Mouse (Mus musculus) neural tube, embryonic 11.5 days (tissue): ENCODE results near the gene Eif5a. TPM values are rescaled to one million over a fixed set of nuclear protein-coding genes. Genes with fewer than 3 reads are reported as not detected.
A peak's percentile ranks its signal among the peaks of the same experiment; 100 is the strongest.

Experiments
- ATAC-seq: fragments of 200-750 bp; cut with Nextera tagmentation; 2 replicates; pipeline ENCODE4 v1.8.0; 2017; ENCODE audit warnings: moderate number of reproducible peaks, mild to moderate bottlenecking, moderate TSS enrichment, moderate library complexity; ENCODE audit not compliant: insufficient read depth, low FRiP score, low TSS enrichment
- DNase-seq: peaks from one replicate; pipeline ENCODE4 v3.0.0-alpha.2; 2015; ENCODE audit warnings: low spot score
- H3K27ac ChIP-seq: fragments of 300-500 bp; sonication (generic); 2 replicates; pipeline ENCODE4 v1.5.1; 2014; ENCODE audit warnings: low read depth, mild to moderate bottlenecking, low read length
- H3K27me3 ChIP-seq: fragments of 300-500 bp; sonication (generic); 2 replicates; pipeline ENCODE4 v1.6.1; 2014; ENCODE audit warnings: mild to moderate bottlenecking, low read length, mixed read lengths; ENCODE audit not compliant: control insufficient read depth, insufficient read depth
- H3K36me3 ChIP-seq: fragments of 300-500 bp; sonication (generic); 2 replicates; pipeline ENCODE4 v1.6.1; 2014; ENCODE audit warnings: mild to moderate bottlenecking, low read length, moderate library complexity, mixed read lengths; ENCODE audit not compliant: control insufficient read depth, insufficient read depth
- H3K4me1 ChIP-seq: fragments of 300-500 bp; sonication (generic); 2 replicates; pipeline ENCODE4 v1.6.1; 2014; ENCODE audit warnings: low read length, mixed read lengths; ENCODE audit not compliant: control insufficient read depth, insufficient read depth
- H3K4me2 ChIP-seq: fragments of 300-500 bp; sonication (generic); 2 replicates; pipeline ENCODE4 v1.6.1; 2014; ENCODE audit warnings: low read depth, mild to moderate bottlenecking, moderate library complexity
- H3K4me3 ChIP-seq: fragments of 300-500 bp; sonication (generic); 2 replicates; pipeline ENCODE4 v1.5.1; 2014; ENCODE audit warnings: low read depth, low read length
- H3K9ac ChIP-seq: fragments of 300-500 bp; sonication (generic); 2 replicates; pipeline ENCODE4 v1.6.1; 2014; ENCODE audit warnings: mild to moderate bottlenecking, low read length
- H3K9me3 ChIP-seq: fragments of 300-500 bp; sonication (generic); 2 replicates; pipeline ENCODE4 v1.6.1; 2016; ENCODE audit warnings: low read length; ENCODE audit not compliant: control insufficient read depth
- WGBS: fragments of 180-500 bp; shearing (Covaris S2); extraction: QIAGEN DNeasy Blood & Tissue Kit; methylation state at CpG from one replicate; pipeline ENCODE4 v1.1.7; 2014; 5-methylcytosine and 5-hydroxymethylcytosine counted together
- polyA plus RNA-seq: library from polyadenylated mRNA; unstranded; fragments of >200 nt; fragmentation: Nextera tagmentation; extraction: Ambion mirVana; gene quantifications from 2 replicates; pipeline ENCODE4 v1.2.1, GENCODE M21; 2014

Eif5a gene
- polyA plus RNA-seq, 1 experiment from 2014 or later: 1,926 TPM

GRCm38 (mm10) chr11:69938401-69938979 lies 16.7 kb upstream of the Eif5a start:
- no peak for DNase-seq
- Histone ChIP-seq H3K36me3 (no peaks in the 10 kb centered on the region), H3K9ac (no peak overlapping the region), H3K4me1 (peaks cover 12% of the 10 kb centered on the region; the same call in 1 of the 2 replicates), H3K4me3 (no peak overlapping the region), H3K27ac (no peak overlapping the region), H3K27me3 (peaks cover 32% of the 10 kb centered on the region), H3K9me3 (no peaks in the 10 kb centered on the region), H3K4me2 (no peak overlapping the region)
- ATAC-seq: no peak
- WGBS: 28% methylated on average over 9 of the region's 9 CpGs

- WGBS: 71% methylated on average over 5 of the region's 5 CpGs
- Histone ChIP-seq H3K9me3 (no peaks in the 10 kb centered on the region), H3K36me3 (no peaks in the 10 kb centered on the region), H3K4me3 (no peak overlapping the region), H3K4me1 (peaks cover 12% of the 10 kb centered on the region; the same call in 1 of the 2 replicates), H3K4me2 (no peak overlapping the region), H3K27ac (no peak overlapping the region), H3K27me3 (peaks cover 32% of the 10 kb centered on the region), H3K9ac (no peak overlapping the region)
- ATAC-seq (no peak), DNase-seq (no peak)
Measured at GRCm38 (mm10) chr11:69937834-69938233, 16.1 kb upstream of the Eif5a start.

- peaks cover 12% of the 10 kb centered on the region; the same call in 1 of the 2 replicates for H3K4me1 ChIP-seq
- ATAC-seq (no peak), DNase-seq (no peak)
- 49% methylated on average over 4 of the region's 4 CpGs for WGBS
- no peaks in the 10 kb centered on the region for H3K36me3 ChIP-seq
- H3K4me3 ChIP-seq: no peak overlapping the region
- 0 out of 2 replicates have a peak overlapping the region, but pooled peaks have one; percentile 3 for H3K4me2 ChIP-seq
- H3K9me3 ChIP-seq: no peaks in the 10 kb centered on the region
- H3K9ac ChIP-seq: no peak overlapping the region
- no peak overlapping the region for H3K27ac ChIP-seq
- peaks cover 32% of the 10 kb centered on the region for H3K27me3 ChIP-seq
Measured at GRCm38 (mm10) chr11:69937385-69937784, 15.6 kb upstream of the Eif5a start.

- Histone ChIP-seq H3K27ac (no peak overlapping the region), H3K4me2 (peak overlapping the region; percentile 99), H3K27me3 (peaks cover 32% of the 10 kb centered on the region), H3K4me1 (peaks cover 12% of the 10 kb centered on the region; the same call in 1 of the 2 replicates), H3K4me3 (peak overlapping the region; percentile 55; the same call in 1 of the 2 replicates), H3K9ac (no peak overlapping the region), H3K9me3 (no peaks in the 10 kb centered on the region), H3K36me3 (no peaks in the 10 kb centered on the region)
- DNase-seq: no peak
- ATAC-seq: no peak
- WGBS: 51% methylated on average over 9 of the region's 9 CpGs
Measured at GRCm38 (mm10) chr11:69936714-69937347, 15.1 kb upstream of the Eif5a start.

GRCm38 (mm10) chr11:69936156-69936555 lies 14.4 kb upstream of the Eif5a start:
- Histone ChIP-seq H3K9me3 (no peaks in the 10 kb centered on the region), H3K9ac (peak overlapping the region; percentile 47), H3K27ac (no peak overlapping the region), H3K4me2 (peak overlapping the region; percentile 99), H3K4me3 (peak overlapping the region; percentile 55), H3K4me1 (peaks cover 12% of the 10 kb centered on the region; the same call in 1 of the 2 replicates), H3K27me3 (peaks cover 32% of the 10 kb centered on the region), H3K36me3 (no peaks in the 10 kb centered on the region)
- WGBS: 2% methylated on average over 26 of the region's 30 CpGs
- no peak for DNase-seq
- no peak for ATAC-seq

- H3K4me2 ChIP-seq: peak within 1 kb of the TSS; percentile 99
- H3K27ac ChIP-seq: no peak within 1 kb of the TSS
- H3K9me3 ChIP-seq: no peaks in the 10 kb centered on the region
- DNase-seq: peak; percentile 91
- peaks cover 12% of the 10 kb centered on the region; the same call in 1 of the 2 replicates for H3K4me1 ChIP-seq
- WGBS: 2% methylated on average over 30 of the region's 62 CpGs
- peak; percentile 89 for ATAC-seq
- H3K36me3 ChIP-seq: no peaks in the 10 kb centered on the region
- H3K4me3 ChIP-seq: peak within 1 kb of the TSS; percentile 55
- peaks cover 32% of the 10 kb centered on the region for H3K27me3 ChIP-seq
- H3K9ac ChIP-seq: peak within 1 kb of the TSS; percentile 47
Measured at GRCm38 (mm10) chr11:69935137-69935879, 13.6 kb upstream of the Eif5a start, which contains the start of gene Ybx2. TSS of gene Ybx2 (plus strand) at chr11:69935796.

- no peak overlapping the region for H3K4me3 ChIP-seq
- no peak for ATAC-seq
- peak overlapping the region; percentile 99; the same call in 1 of the 2 replicates for H3K4me2 ChIP-seq
- H3K27ac ChIP-seq: no peak overlapping the region
- WGBS: 20% methylated on average over 6 of the region's 6 CpGs
- H3K36me3 ChIP-seq: no peaks in the 10 kb centered on the region
- H3K27me3 ChIP-seq: peaks cover 32% of the 10 kb centered on the region
- H3K9ac ChIP-seq: peak overlapping the region; percentile 42; the same call in 1 of the 2 replicates
- H3K4me1 ChIP-seq: peaks cover 12% of the 10 kb centered on the region; the same call in 1 of the 2 replicates
- no peaks in the 10 kb centered on the region for H3K9me3 ChIP-seq
- no peak for DNase-seq
Measured at GRCm38 (mm10) chr11:69934681-69935080, 12.9 kb upstream of the Eif5a start.

- Histone ChIP-seq H3K9ac (no peak overlapping the region), H3K27me3 (peaks cover 32% of the 10 kb centered on the region), H3K4me2 (peak overlapping the region; percentile 27; the same call in 1 of the 2 replicates), H3K4me3 (no peak overlapping the region), H3K27ac (no peak overlapping the region), H3K9me3 (no peaks in the 10 kb centered on the region), H3K36me3 (no peaks in the 10 kb centered on the region), H3K4me1 (peaks cover 12% of the 10 kb centered on the region; the same call in 1 of the 2 replicates)
- peak; percentile 93 for DNase-seq
- under 1% methylated on average over 18 of the region's 18 CpGs for WGBS
- peak; percentile 39; the same call in 1 of the 2 replicates for ATAC-seq
Measured at GRCm38 (mm10) chr11:69934169-69934568, 12.4 kb upstream of the Eif5a start.
